Mouse (Mus musculus): ENCODE results near the gene Cux2.

Gene Cux2

GRCm38 (mm10) chr5:121961256-121961655 is 88.6 kb downstream of the Cux2 start:
- DNase-seq: no peak

GRCm38 (mm10) chr5:121959688-121960087 is 90.2 kb downstream of the Cux2 start:
- DNase-seq: no peak

GRCm38 (mm10) chr5:121958551-121958950 is 91.4 kb downstream of the Cux2 start:
- no peak for DNase-seq

- no peak for DNase-seq
Measured at GRCm38 (mm10) chr5:121955806-121956205, 94.1 kb downstream of the Cux2 start.

- no peak for DNase-seq
Measured at GRCm38 (mm10) chr5:121950175-121950574, 99.7 kb downstream of the Cux2 start.

GRCm38 (mm10) chr5:121949050-121949443 is 100.9 kb downstream of the Cux2 start:
- DNase-seq: no peak

GRCm38 (mm10) chr5:121948302-121949049 is 101.4 kb downstream of the Cux2 start:
- no peak for DNase-seq

GRCm38 (mm10) chr5:121946657-121947245 is 103.2 kb downstream of the Cux2 start:
- DNase-seq: no peak

- DNase-seq: no peak
Measured at GRCm38 (mm10) chr5:121945819-121946218, 104.1 kb downstream of the Cux2 start.

- no peak for DNase-seq
Measured at GRCm38 (mm10) chr5:121944021-121944790, 105.7 kb downstream of the Cux2 start.

- no peak for DNase-seq
Measured at GRCm38 (mm10) chr5:121943472-121943871, 106.4 kb downstream of the Cux2 start.

GRCm38 (mm10) chr5:121938065-121938849 is 111.6 kb downstream of the Cux2 start:
- DNase-seq: no peak

GRCm38 (mm10) chr5:121930261-121930660 is 119.6 kb downstream of the Cux2 start:
- no peak for DNase-seq

GRCm38 (mm10) chr5:121928362-121929000 is 121.4 kb downstream of the Cux2 start:
- no peak for DNase-seq

GRCm38 (mm10) chr5:121926543-121926814 is 123.4 kb downstream of the Cux2 start:
- DNase-seq: no peak

GRCm38 (mm10) chr5:121925751-121926542 is 124.0 kb downstream of the Cux2 start:
- no peak for DNase-seq

GRCm38 (mm10) chr5:121925291-121925690 is 124.6 kb downstream of the Cux2 start:
- no peak for DNase-seq

GRCm38 (mm10) chr5:121924423-121924822 is 125.5 kb downstream of the Cux2 start:
- DNase-seq: no peak

GRCm38 (mm10) chr5:121922942-121923826 is 126.7 kb downstream of the Cux2 start:
- DNase-seq: no peak

- DNase-seq: no peak
Measured at GRCm38 (mm10) chr5:121919216-121919615, 130.7 kb downstream of the Cux2 start.

- no peak for DNase-seq
Measured at GRCm38 (mm10) chr5:121916813-121917212, 133.1 kb downstream of the Cux2 start.
